Mouse (Mus musculus): Measurements from ENCODE around the gene Abcc4.

DNA sequence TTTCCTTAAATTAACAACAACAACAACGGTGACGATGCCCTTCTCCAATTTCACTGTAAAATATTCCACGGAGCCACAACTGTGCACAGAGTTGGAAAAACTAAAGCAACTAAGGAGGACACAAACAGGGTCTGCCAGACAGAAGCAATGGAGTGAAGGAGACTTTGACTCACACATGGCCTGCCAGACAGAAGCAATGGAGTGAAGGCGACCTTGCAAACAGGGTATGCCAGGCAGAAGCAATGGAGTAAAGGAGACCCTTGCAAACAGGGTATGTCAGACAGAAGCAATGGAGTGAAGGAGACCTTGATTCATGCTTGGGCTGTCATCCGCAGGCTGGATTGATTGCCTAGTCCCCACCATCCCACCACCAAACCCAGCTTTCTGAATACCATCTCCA is 19.2 kb downstream of the Abcc4 start:
- no peak for TF ChIP-seq CTCF (IDR thresholded peaks at IDR 0.05; ENCODE audit: low read depth)
- TF ChIP-seq EP300 (IDR thresholded peaks at IDR 0.05; ENCODE audit: low read depth), result no peak

Measured in liver, postnatal 0 days (tissue).